Mouse (Mus musculus) liver, embryonic 18 days (tissue): ENCODE measurements around the gene Vmn1r9. TPM values are rescaled to one million over a fixed set of nuclear protein-coding genes. Genes with fewer than 3 reads are reported as not detected.

Experiments used
- polyA plus RNA-seq: library from polyadenylated mRNA; depleted of rRNA; stranded (reverse); fragments of >200 nt; gene quantifications from 2 replicates; pipeline ENCODE4 v1.2.3, GENCODE M21; 2012; rRNA removed

Gene Vmn1r9
- under 0.01 TPM in 1 of 2 replicates, not detected in the other for polyA plus RNA-seq

GRCm38 (mm10) chr6:57066487-57066886 is at the start of gene Vmn1r9:
Gene Vmn1r9 (plus strand): TSS chr6:57066787.

GRCm38 (mm10) chr6:57025224-57025623 is 41.4 kb upstream of the Vmn1r9 start, which contains the start of gene Vmn1r7:
Gene Vmn1r7 (minus strand): TSS chr6:57025324.

DNA sequence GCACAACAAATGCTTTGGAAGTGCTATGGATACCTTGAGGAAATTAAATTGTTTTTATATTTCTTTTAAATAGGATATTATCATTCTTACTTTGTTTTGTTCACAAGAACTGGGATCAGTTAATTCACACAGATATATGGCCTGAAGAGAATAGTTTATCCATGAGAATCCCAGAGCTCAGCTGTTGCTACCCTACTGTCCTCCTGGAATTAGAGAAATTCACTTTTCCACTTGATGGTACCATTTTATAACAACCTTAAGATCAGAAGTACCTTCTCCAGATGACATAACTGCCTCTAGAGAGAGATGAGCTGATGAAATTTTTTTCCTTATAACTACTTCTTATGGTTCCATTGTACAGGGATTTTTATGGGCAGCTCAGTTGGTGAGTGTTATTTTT is 34.6 kb upstream of the Vmn1r9 start, which contains the start of gene Vmn1r8:
TSS of gene Vmn1r8 (plus strand) at position 301 of the 400 bp plus-strand sequence.

GRCm38 (mm10) chr6:57109154-57109553 is 42.6 kb downstream of the Vmn1r9 start, which contains the start of gene Vmn1r10:
Gene Vmn1r10 (plus strand): TSS chr6:57109454.

Other genes with a start within 250 kb of the Vmn1r9 start
- 16.9 and 18.8 TPM in 2 replicates for gene Fkbp9, start 234.7 kb upstream of the Vmn1r9 start, polyA plus RNA-seq
- gene Nt5c3, start 142.9 kb upstream of the Vmn1r9 start, polyA plus RNA-seq, result 57.8 and 59.1 TPM in 2 replicates
- 0.10 and 0.17 TPM in 2 replicates for gene Vmn1r4, start 142.8 kb upstream of the Vmn1r9 start, polyA plus RNA-seq
- gene Vmn1r5, start 96.5 kb upstream of the Vmn1r9 start, polyA plus RNA-seq, result not detected in 2 replicates
- not detected in 2 replicates for gene Vmn1r6, start 69.5 kb upstream of the Vmn1r9 start, polyA plus RNA-seq
- not detected in 2 replicates for gene Vmn1r7, start 41.5 kb upstream of the Vmn1r9 start, polyA plus RNA-seq
- gene Vmn1r8, start 34.5 kb upstream of the Vmn1r9 start, polyA plus RNA-seq, result not detected in 2 replicates
- not detected in 2 replicates for gene Vmn1r10, start 42.7 kb downstream of the Vmn1r9 start, polyA plus RNA-seq
- not detected in 2 replicates for gene Vmn1r11, start 66.7 kb downstream of the Vmn1r9 start, polyA plus RNA-seq
- gene Vmn1r12, start 90.1 kb downstream of the Vmn1r9 start, polyA plus RNA-seq, result not detected in 2 replicates
- gene Vmn1r13, start 136.5 kb downstream of the Vmn1r9 start, polyA plus RNA-seq, result not detected in 2 replicates
- gene Vmn1r14, start 164.9 kb downstream of the Vmn1r9 start, polyA plus RNA-seq, result not detected in 2 replicates
- gene Vmn1r15, start 191.2 kb downstream of the Vmn1r9 start, polyA plus RNA-seq, result not detected in 2 replicates